Mouse (Mus musculus): Measurements from ENCODE around the gene Gm17490.
A peak's percentile ranks its signal among the peaks of the same experiment; 100 is the strongest.

- TF ChIP-seq CTCF (IDR thresholded peaks at IDR 0.05; ENCODE audit: low read depth, low read length) (peak; percentile 19; the same call in 1 of the 2 replicates), GATA1 (IDR thresholded peaks at IDR 0.05; ENCODE audit: borderline replicate concordance, low read length) (no peak)
Measured at GRCm38 (mm10) chr2:11663961-11664360, 37.9 kb upstream of the Gm17490 start.

Data from G1E (cell line).